Mouse (Mus musculus): ENCODE results near the gene Cabp4.

Gene Cabp4

GRCm38 (mm10) chr19:4164100-4164499 lies 20.3 kb upstream of the Cabp4 start:
- DNase-seq = no peak

GRCm38 (mm10) chr19:4163543-4163887 lies 19.7 kb upstream of the Cabp4 start:
- DNase-seq = no peak

- DNase-seq = peak; percentile 94
Observed at GRCm38 (mm10) chr19:4162646-4163542, 19.1 kb upstream of the Cabp4 start, which contains the start of gene Rps6kb2. TSS of gene Rps6kb2 (minus strand) at chr19:4163354.

- no peak for DNase-seq
Observed at GRCm38 (mm10) chr19:4159049-4159448, 15.2 kb upstream of the Cabp4 start.

GRCm38 (mm10) chr19:4156771-4157170 lies 12.9 kb upstream of the Cabp4 start:
- DNase-seq = no peak

- no peak for DNase-seq
Observed at GRCm38 (mm10) chr19:4156073-4156579, 12.3 kb upstream of the Cabp4 start.

- DNase-seq = peak; percentile 56
Observed at GRCm38 (mm10) chr19:4155223-4156072, 11.6 kb upstream of the Cabp4 start.

GRCm38 (mm10) chr19:4154437-4155222 lies 10.8 kb upstream of the Cabp4 start:
- DNase-seq = peak; percentile 89

GRCm38 (mm10) chr19:4153232-4153654 lies 9.4 kb upstream of the Cabp4 start, which contains the start of gene Ptprcap:
TSS of gene Ptprcap (plus strand) at chr19:4153604.
- no peak for DNase-seq

- DNase-seq = no peak
Observed at GRCm38 (mm10) chr19:4152445-4153231, 8.8 kb upstream of the Cabp4 start.

GRCm38 (mm10) chr19:4151898-4152297 lies 8.1 kb upstream of the Cabp4 start:
- DNase-seq = no peak

- DNase-seq = no peak
Observed at GRCm38 (mm10) chr19:4151488-4151860, 7.6 kb upstream of the Cabp4 start.

- DNase-seq = no peak
Observed at GRCm38 (mm10) chr19:4150567-4151487, 7.0 kb upstream of the Cabp4 start.

GRCm38 (mm10) chr19:4149764-4150461 lies 6.1 kb upstream of the Cabp4 start:
- DNase-seq = no peak

GRCm38 (mm10) chr19:4149283-4149682 lies 5.5 kb upstream of the Cabp4 start:
- peak; percentile 19 for DNase-seq

GRCm38 (mm10) chr19:4148819-4149218 lies 5.0 kb upstream of the Cabp4 start:
- DNase-seq = peak; percentile 50

GRCm38 (mm10) chr19:4148491-4148806 lies 4.6 kb upstream of the Cabp4 start, which contains the start of gene Coro1b:
TSS of gene Coro1b (plus strand) at chr19:4148619.
- peak; percentile 96 for DNase-seq

GRCm38 (mm10) chr19:4147782-4148490 lies 4.1 kb upstream of the Cabp4 start:
- no peak for DNase-seq

GRCm38 (mm10) chr19:4147022-4147405 lies 3.2 kb upstream of the Cabp4 start:
- DNase-seq = no peak
